Mouse (Mus musculus) hindbrain, embryonic 10.5 days (tissue): ENCODE data around the gene C1rl. TPM values are rescaled to one million over a fixed set of nuclear protein-coding genes. Genes with fewer than 3 reads are reported as not detected.
A peak's percentile ranks its signal among the peaks of the same experiment; 100 is the strongest.

Experiments
- DNase-seq: peaks from one replicate; pipeline ENCODE4 v3.0.0-alpha.2; 2017; ENCODE audit warnings: low spot score
- H3K27ac ChIP-seq: fragments of 300-500 bp; sonication (generic); 2 replicates; pipeline ENCODE4 v1.5.1; 2016; ENCODE audit warnings: mild to moderate bottlenecking, moderate library complexity
- H3K27me3 ChIP-seq: fragments of 300-500 bp; sonication (generic); 2 replicates; pipeline ENCODE4 v1.6.1; 2016; ENCODE audit warnings: mild to moderate bottlenecking; ENCODE audit not compliant: poor library complexity, insufficient read depth, severe bottlenecking
- H3K36me3 ChIP-seq: fragments of 300-500 bp; sonication (generic); 2 replicates; pipeline ENCODE4 v1.6.1; 2016; ENCODE audit warnings: mild to moderate bottlenecking, moderate library complexity
- H3K4me1 ChIP-seq: fragments of 300-500 bp; sonication (generic); replicated peaks from 2 replicates; pipeline ENCODE4 v1.6.1; 2016; ENCODE audit warnings: mild to moderate bottlenecking
- H3K4me3 ChIP-seq: fragments of 300-500 bp; sonication (generic); 2 replicates; pipeline ENCODE4 v1.5.1; 2016; ENCODE audit warnings: mild to moderate bottlenecking, moderate library complexity
- H3K9me3 ChIP-seq: fragments of 300-500 bp; sonication (generic); 2 replicates; pipeline ENCODE4 v1.6.1; 2016; ENCODE audit warnings: mild to moderate bottlenecking, moderate library complexity
- WGBS: fragments of 180-500 bp; shearing (Covaris S2); methylation state at CpG from one replicate; pipeline ENCODE4 v1.1.7; 2016; 5-methylcytosine and 5-hydroxymethylcytosine counted together
- polyA plus RNA-seq: library from polyadenylated mRNA; unstranded; fragments of >200 nt; fragmentation: Nextera tagmentation; extraction: Ambion mirVana; gene quantifications from 2 replicates; pipeline ENCODE4 v1.2.1, GENCODE M21; 2016

C1rl gene
- 0.14 and 0.47 TPM in 2 replicates for polyA plus RNA-seq

DNA sequence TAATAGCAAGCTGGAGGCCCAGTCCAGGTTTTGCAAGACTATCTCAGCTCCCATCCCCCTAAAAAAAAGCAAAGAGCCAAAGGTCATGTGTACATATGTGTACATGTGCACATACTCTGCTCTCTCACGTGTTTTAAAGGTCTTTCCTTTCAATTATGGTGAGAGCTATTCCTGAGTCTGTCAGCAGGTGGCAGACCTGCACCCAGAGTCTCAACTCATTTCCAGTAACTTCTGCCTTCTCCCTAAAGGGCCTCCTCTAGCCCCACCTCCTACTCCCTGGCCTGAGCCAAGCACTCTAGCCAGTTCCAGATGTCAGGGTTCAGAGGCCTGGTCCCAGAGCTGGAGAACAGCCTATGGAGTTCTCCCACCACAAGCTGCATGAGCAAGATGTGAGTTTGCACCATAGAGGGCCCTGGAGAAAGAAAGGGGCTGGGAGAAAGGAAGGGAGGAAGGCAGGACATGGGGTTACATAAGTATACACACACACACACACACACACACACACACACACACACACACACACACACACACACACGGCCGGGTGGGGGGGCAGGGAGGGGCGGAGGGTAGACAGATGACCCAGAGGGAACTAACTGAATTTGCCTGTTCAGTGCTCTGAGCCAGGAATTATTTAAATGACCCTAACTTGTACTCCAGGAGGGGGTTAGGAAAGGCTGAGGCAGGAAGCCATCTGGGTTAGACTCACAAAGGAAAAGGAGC, at the start of gene C1rl:
TSS of gene C1rl (plus strand) at position 272 of the 720 bp plus-strand sequence.
- Histone ChIP-seq H3K27ac (peak within 1 kb of the TSS; percentile 69; the same call in 1 of the 2 replicates), H3K9me3 (0 out of 2 replicates have a peak, but pooled peaks cover 3% of the 10 kb centered on the region), H3K36me3 (no peaks in the 10 kb centered on the region), H3K27me3 (no peaks in the 10 kb centered on the region), H3K4me1 (peaks cover 4% of the 10 kb centered on the region), H3K4me3 (no peak within 1 kb of the TSS)
- WGBS: 51% methylated on average over 4 of the region's 4 CpGs
- DNase-seq: peak; percentile 76

DNA sequence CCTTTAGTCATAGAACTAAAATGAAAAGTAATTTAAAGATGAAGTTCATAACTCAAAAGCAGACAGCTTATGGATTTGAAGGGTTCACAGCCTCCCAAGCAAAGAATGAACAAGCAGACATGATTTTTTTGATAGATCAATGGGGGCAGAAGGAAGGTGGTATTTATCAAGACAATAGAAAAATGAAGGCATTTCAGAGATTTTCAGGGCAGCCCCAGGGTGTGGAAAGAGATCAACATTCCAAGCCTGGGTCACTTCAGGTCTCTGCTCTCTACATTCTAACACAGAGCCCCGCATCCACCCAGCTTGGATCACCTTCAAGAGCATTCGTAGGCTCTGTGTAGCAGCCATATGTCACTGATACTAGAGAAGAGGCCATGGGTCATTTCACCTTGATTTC, 49.6 kb upstream of the C1rl start:
- no peak for DNase-seq
- Histone ChIP-seq H3K36me3 (0 out of 2 replicates have a peak, but pooled peaks cover 6% of the 10 kb centered on the region), H3K27me3 (no peaks in the 10 kb centered on the region), H3K27ac (no peak overlapping the region), H3K4me1 (no peaks in the 10 kb centered on the region; the same call in 1 of the 2 replicates), H3K4me3 (no peak overlapping the region), H3K9me3 (no peaks in the 10 kb centered on the region)
- WGBS: 84% methylated on average over 2 of the region's 2 CpGs

DNA sequence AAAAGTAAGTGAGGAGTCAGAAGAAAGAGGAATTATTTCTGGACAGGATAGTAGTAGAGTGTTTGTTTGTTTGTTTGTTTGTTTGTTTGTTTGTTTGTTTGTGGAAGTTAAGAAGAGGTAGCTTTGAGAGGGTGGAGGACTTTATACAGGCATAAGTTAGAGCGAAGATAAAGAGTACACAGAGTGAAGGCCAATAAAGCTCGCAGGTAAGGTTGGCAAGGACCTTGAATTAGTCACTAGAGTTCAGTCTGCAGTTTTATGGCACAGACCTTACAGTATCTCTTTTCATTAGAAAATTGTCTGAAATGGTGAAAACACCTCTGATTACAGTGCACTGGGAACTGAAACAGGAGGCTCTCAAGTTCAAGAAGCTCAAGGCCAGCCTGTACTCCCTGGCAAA, 46.9 kb upstream of the C1rl start:
- no peaks in the 10 kb centered on the region for H3K9me3 ChIP-seq
- no peak for DNase-seq
- no peak overlapping the region for H3K4me3 ChIP-seq
- H3K4me1 ChIP-seq: no peaks in the 10 kb centered on the region; the same call in 1 of the 2 replicates
- H3K36me3 ChIP-seq: no peaks in the 10 kb centered on the region
- 94% methylated on average over 2 of the region's 2 CpGs for WGBS
- no peak overlapping the region for H3K27ac ChIP-seq
- no peaks in the 10 kb centered on the region for H3K27me3 ChIP-seq

DNA sequence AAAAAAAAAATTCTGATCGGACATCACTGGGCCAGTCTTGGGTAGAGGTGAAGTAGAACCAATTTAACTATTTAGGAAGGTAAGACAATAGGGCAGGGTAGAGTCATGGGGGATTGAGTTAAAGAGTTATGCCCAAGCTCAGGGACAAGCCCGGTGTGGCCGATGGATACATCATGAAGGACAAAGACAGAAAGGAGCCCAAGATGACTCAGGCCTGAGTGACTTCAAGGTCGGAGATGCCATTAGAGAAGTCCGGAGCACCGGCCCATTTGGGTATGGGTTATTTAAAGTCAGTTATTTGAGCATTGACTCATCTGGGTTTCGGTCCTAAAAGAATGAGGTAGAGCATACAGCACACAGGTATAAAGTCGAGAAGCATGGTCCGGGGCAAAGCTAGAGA, 46.5 kb upstream of the C1rl start:
- WGBS: 95% methylated on average over 9 of the region's 9 CpGs
- no peak overlapping the region for H3K27ac ChIP-seq
- H3K4me1 ChIP-seq: no peaks in the 10 kb centered on the region; the same call in 1 of the 2 replicates
- no peak overlapping the region for H3K4me3 ChIP-seq
- H3K9me3 ChIP-seq: no peaks in the 10 kb centered on the region
- DNase-seq: no peak
- H3K36me3 ChIP-seq: no peaks in the 10 kb centered on the region
- no peaks in the 10 kb centered on the region for H3K27me3 ChIP-seq

DNA sequence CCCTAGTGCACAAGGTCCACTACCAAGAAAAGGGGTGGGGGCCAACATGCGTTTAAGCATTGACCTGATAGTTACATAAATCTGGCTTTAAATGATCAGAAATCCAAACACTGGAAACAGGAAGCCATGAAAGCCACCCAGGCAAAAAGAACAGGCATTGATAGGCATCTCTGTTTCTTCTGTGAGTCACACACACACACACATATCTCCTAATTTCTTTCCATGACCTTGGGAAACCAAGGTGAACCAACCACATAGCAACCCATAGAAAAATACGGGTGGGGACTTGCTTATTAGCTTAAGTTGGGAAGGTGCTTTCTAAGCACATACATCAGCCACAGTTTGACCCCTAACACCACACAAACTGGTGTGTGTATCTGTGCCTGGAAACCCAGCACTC, 45.6 kb upstream of the C1rl start:
- H3K4me1 ChIP-seq: no peaks in the 10 kb centered on the region; the same call in 1 of the 2 replicates
- DNase-seq: no peak
- WGBS: 83% methylated on average over 2 of the region's 2 CpGs
- H3K4me3 ChIP-seq: no peak overlapping the region
- no peaks in the 10 kb centered on the region for H3K36me3 ChIP-seq
- no peak overlapping the region for H3K27ac ChIP-seq
- no peaks in the 10 kb centered on the region for H3K9me3 ChIP-seq
- H3K27me3 ChIP-seq: no peaks in the 10 kb centered on the region

DNA sequence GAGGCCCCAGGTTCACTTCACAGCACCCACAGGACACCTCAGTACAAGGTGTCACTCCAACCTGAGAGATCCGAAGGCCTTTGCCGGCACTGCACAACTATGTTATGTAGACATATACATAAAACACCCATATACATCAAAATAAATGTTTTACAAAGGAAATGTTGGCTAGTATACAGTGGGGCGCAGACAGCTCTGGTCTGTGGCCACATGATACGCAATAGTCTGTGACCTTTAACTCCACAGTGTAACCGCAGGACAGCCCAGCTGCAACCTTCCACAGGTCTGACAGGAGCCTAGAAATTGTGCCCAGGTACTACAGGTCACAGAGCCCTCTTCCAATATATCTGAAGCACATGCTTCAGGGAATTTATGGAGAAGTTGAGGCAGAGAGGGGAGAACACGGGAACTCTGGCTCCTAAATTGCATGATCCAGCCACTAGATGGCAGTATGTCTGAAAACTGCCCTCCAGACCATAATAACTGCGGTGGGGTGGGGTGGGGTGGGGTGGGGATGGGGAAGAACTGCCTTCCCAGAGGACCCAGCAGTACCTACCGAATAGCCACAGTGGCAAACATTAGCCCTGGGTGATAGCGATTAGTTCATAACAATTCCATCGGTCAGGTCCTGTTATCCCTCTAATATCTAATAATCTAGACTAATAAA, 44.6 kb upstream of the C1rl start:
- H3K4me3 ChIP-seq: no peak overlapping the region
- no peaks in the 10 kb centered on the region; the same call in 1 of the 2 replicates for H3K4me1 ChIP-seq
- no peak overlapping the region for H3K27ac ChIP-seq
- no peaks in the 10 kb centered on the region for H3K36me3 ChIP-seq
- no peak for DNase-seq
- WGBS: 77% methylated on average over 10 of the region's 10 CpGs
- H3K27me3 ChIP-seq: no peaks in the 10 kb centered on the region
- no peaks in the 10 kb centered on the region for H3K9me3 ChIP-seq

DNA sequence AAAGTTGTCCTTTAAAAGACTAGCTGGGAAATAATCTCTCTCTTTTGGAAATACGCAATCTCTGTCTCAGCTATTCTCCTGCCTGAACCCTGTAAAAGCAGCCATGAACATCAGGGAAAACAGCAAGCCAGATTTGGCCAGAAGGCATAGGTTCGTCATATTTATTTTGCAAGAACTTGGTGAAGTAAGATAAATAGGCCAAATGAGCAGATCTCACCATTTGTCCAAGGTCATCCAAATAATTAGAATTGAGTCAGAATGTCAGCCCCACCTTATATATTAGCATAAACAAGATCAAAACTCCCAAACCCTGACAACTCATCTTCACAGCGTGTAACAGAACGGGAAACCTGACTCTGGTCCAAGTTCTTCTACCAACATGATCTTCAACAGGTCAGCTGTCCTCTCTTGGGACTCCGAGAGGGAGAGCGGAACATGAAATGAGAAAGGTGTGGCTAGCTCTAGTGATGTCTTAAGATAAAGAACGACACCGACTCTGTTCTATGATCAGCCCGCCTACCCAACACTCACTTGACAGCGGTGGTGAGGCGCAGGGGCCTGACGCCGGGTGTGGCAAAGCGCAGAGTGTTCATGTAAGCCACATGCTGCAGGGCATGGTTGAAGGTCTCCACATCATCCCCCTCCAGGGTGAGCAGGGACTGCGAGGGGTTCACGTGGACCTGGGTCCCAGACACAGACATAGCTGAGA, 43.8 kb upstream of the C1rl start:
- Histone ChIP-seq H3K4me3 (no peak overlapping the region), H3K36me3 (no peaks in the 10 kb centered on the region), H3K27ac (no peak overlapping the region), H3K9me3 (no peaks in the 10 kb centered on the region), H3K27me3 (no peaks in the 10 kb centered on the region), H3K4me1 (no peaks in the 10 kb centered on the region)
- 93% methylated on average over 16 of the region's 16 CpGs for WGBS
- no peak for DNase-seq

DNA sequence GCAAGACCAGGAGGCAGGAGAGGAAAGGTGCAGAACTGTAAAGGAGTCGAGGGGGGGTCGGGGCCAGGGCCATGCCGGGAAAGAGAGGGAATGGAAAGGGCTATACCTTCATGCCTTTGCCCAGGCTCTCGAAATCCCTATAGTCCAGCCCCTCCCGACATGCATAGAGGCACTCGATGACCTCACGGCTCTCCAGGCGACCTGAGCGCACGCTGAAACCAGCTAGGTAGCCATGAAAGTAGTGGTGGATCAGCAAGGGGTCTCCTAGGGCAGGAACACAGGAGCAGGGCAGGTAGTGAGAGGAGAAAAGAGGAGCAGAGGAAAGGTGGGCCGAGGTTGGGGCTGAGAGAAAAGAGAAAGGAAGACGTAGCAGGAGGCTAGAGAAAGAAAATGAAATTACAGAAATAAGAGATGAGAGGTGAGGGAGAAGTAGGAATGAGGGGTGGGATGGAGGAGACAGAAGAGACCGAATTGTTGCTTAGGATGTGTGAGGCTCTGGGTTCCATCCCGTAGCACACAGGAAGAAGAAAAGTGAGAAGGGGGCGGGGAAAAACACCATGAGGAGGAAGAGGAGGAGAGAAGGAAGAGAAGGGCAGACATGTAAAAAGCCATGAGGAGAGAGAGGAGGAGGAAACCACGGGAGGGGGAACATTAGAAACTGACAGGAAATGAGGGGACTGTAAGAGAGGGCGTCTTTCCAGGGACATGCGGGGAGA, 43.1 kb upstream of the C1rl start:
- DNase-seq: no peak
- no peak overlapping the region for H3K4me3 ChIP-seq
- WGBS: 85% methylated on average over 18 of the region's 18 CpGs
- no peak overlapping the region for H3K27ac ChIP-seq
- H3K4me1 ChIP-seq: no peaks in the 10 kb centered on the region
- H3K27me3 ChIP-seq: no peaks in the 10 kb centered on the region
- no peaks in the 10 kb centered on the region for H3K9me3 ChIP-seq
- no peaks in the 10 kb centered on the region for H3K36me3 ChIP-seq

DNA sequence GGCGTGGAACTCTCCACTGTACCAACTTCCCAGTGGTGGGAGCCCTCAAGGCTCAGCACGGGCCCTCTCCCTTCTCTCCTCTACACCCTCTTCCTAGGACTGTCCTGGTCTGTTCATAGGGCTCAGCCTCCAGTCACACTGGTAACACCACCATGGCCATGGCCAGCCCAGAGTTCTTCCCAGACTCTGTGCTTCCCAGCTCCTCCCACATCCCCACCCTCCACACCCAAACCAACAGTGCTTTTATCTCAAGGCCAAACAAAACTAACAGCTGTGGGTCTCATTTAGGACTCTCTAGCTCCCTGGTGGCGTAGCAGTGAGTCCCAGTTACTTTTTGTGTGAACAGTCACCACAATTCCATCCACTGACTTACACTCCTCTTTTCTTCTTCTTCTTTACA, 40.9 kb upstream of the C1rl start:
- WGBS: 55% methylated on average over 3 of the region's 3 CpGs
- DNase-seq: no peak
- no peak overlapping the region for H3K4me3 ChIP-seq
- no peaks in the 10 kb centered on the region for H3K27me3 ChIP-seq
- no peaks in the 10 kb centered on the region for H3K36me3 ChIP-seq
- no peaks in the 10 kb centered on the region for H3K9me3 ChIP-seq
- H3K27ac ChIP-seq: no peak overlapping the region
- no peaks in the 10 kb centered on the region for H3K4me1 ChIP-seq

DNA sequence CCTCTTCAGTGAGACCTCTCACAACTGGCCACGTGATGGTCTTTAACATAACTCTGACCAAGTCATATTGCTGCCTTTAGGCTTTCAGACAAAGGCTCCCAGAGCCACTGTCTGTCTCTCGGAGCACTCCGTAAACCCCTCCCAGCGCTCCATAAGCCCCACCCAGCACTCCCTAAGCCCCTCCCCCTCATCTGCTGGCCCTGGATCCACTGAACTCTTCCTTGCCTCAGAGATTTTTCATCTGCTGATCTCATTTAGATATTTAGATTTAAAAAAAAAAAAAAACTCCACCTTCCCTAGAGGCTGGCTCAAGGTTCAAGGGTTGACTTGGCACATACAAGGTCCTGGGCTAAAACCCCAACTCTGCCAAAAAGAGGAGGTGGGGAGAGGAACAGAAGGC, 39.2 kb upstream of the C1rl start:
- DNase-seq: no peak
- Histone ChIP-seq H3K36me3 (0 out of 2 replicates have a peak, but pooled peaks cover 2% of the 10 kb centered on the region), H3K9me3 (no peaks in the 10 kb centered on the region), H3K27me3 (no peaks in the 10 kb centered on the region), H3K27ac (no peak overlapping the region), H3K4me1 (no peaks in the 10 kb centered on the region), H3K4me3 (no peak overlapping the region)
- WGBS: 45% methylated on average over 4 of the region's 4 CpGs

DNA sequence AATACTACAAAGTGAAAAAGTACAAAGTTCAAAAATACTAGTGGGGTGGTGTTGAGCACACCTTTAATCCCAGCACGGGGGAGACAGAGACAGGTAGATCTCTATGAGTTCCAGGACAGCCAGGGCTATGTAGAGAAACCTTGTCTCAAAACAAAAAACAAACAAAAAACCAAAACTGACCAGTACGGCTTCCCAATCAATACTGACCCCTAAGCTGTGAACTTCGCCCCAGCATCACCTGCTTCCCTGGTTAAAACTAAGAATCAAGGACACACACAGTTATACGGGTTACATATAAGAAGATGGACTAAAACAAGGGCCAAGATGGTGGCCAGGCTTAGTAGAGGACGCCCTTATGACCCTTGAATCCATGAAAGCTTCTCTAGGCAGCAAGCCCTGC, 36.7 kb upstream of the C1rl start:
- Histone ChIP-seq H3K27me3 (no peaks in the 10 kb centered on the region), H3K36me3 (0 out of 2 replicates have a peak, but pooled peaks cover 2% of the 10 kb centered on the region), H3K9me3 (no peaks in the 10 kb centered on the region), H3K4me1 (no peaks in the 10 kb centered on the region), H3K27ac (no peak overlapping the region), H3K4me3 (no peak overlapping the region)
- 94% methylated on average over 5 of the region's 5 CpGs for WGBS
- no peak for DNase-seq

DNA sequence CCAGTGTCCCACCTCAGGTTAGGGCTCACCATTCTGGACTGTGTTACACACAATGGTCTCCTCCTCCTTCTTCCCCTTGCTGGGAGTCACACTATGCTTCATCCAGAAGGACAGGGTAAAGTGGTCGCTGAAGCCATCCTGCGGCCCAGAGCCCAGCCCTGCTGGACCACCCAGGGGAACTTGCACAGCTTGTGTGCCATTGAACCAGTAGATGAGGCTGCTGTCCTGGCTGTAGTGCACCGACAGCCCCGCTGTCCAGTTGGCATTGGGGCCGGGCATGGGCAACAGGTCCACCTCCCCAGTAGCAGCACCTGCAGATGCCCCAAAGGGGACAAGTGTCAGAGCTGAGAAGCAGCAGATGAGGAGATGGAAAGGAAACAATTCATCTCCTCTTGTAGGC, 35.1 kb upstream of the C1rl start:
- Histone ChIP-seq H3K4me1 (no peaks in the 10 kb centered on the region), H3K9me3 (no peaks in the 10 kb centered on the region), H3K36me3 (0 out of 2 replicates have a peak, but pooled peaks cover 2% of the 10 kb centered on the region), H3K27ac (no peak overlapping the region), H3K4me3 (no peak overlapping the region), H3K27me3 (no peaks in the 10 kb centered on the region)
- WGBS: 89% methylated on average over 5 of the region's 5 CpGs
- no peak for DNase-seq
